Mouse (Mus musculus): ENCODE results near the gene Dock8. TPM values are rescaled to one million over a fixed set of nuclear protein-coding genes. Genes with fewer than 3 reads are reported as not detected.

The Dock8 gene
- polyA plus RNA-seq, 1 experiment from 2014 or later, result 1.8 TPM

- Histone ChIP-seq H3K4me3 (replicated peaks; ENCODE audit: low read length) (no peak overlapping the region), H3K27me3 (ENCODE audit: control insufficient read depth, insufficient read depth, low read length) (no peaks in the 10 kb centered on the region), H3K4me2 (replicated peaks) (no peak overlapping the region), H3K27ac (no peak overlapping the region), H3K9ac (no peak overlapping the region), H3K9me3 (ENCODE audit: control insufficient read depth, low read length) (no peaks in the 10 kb centered on the region), H3K36me3 (replicated peaks; ENCODE audit: control insufficient read depth, insufficient read depth) (no peaks in the 10 kb centered on the region), H3K4me1 (replicated peaks; ENCODE audit: control insufficient read depth, insufficient read depth, low read length) (no peaks in the 10 kb centered on the region)
- no peak for DNase-seq (ENCODE audit: low spot score)
- ATAC-seq (ENCODE audit: low FRiP score), result no peak
- 95% methylated on average over 7 of the region's 7 CpGs for WGBS
Observed at GRCm38 (mm10) chr19:25052355-25052754, 53.0 kb downstream of the Dock8 start.

DNA sequence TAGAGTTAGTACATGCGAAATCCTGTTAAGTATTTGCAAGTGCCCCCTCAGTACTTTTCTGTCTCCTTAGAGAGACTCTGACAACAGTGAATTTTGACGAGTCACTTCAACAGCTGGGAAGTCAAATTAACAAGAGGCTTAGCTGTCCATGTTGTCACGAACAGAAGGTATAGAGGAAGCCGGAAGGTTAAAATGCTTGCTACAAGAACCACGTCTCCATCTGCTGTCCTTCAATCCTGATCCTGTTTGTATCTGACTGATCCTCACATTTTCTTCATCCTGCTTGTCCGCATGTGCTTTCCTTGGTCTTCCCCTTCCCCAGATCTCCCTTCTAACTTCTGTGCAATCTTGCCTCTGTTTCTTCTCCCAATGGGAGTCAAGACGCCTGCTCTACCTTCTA lies 53.8 kb downstream of the Dock8 start:
- 81% methylated on average over 7 of the region's 7 CpGs for WGBS
- no peaks in the 10 kb centered on the region for H3K4me1 ChIP-seq (replicated peaks; ENCODE audit: control insufficient read depth, insufficient read depth, low read length)
- H3K9me3 ChIP-seq (ENCODE audit: control insufficient read depth, low read length), result no peaks in the 10 kb centered on the region
- H3K9ac ChIP-seq, result no peak overlapping the region
- H3K27me3 ChIP-seq (ENCODE audit: control insufficient read depth, insufficient read depth, low read length), result no peaks in the 10 kb centered on the region
- ATAC-seq (ENCODE audit: low FRiP score) (no peak), DNase-seq (ENCODE audit: low spot score) (no peak)
- H3K4me3 ChIP-seq (replicated peaks; ENCODE audit: low read length), result no peak overlapping the region
- no peaks in the 10 kb centered on the region for H3K36me3 ChIP-seq (replicated peaks; ENCODE audit: control insufficient read depth, insufficient read depth)
- H3K4me2 ChIP-seq (replicated peaks), result no peak overlapping the region
- no peak overlapping the region for H3K27ac ChIP-seq

GRCm38 (mm10) chr19:25055025-25055424 lies 55.7 kb downstream of the Dock8 start:
- H3K4me1 ChIP-seq (replicated peaks; ENCODE audit: control insufficient read depth, insufficient read depth, low read length), result no peaks in the 10 kb centered on the region; the same call in 1 of the 2 replicates
- ATAC-seq (ENCODE audit: low FRiP score), result no peak
- DNase-seq (ENCODE audit: low spot score), result no peak
- H3K36me3 ChIP-seq (replicated peaks; ENCODE audit: control insufficient read depth, insufficient read depth), result no peaks in the 10 kb centered on the region
- H3K27me3 ChIP-seq (ENCODE audit: control insufficient read depth, insufficient read depth, low read length), result no peaks in the 10 kb centered on the region
- H3K4me2 ChIP-seq (replicated peaks), result no peak overlapping the region
- H3K4me3 ChIP-seq (replicated peaks; ENCODE audit: low read length), result no peak overlapping the region
- H3K27ac ChIP-seq, result no peak overlapping the region
- WGBS, result 95% methylated on average over 7 of the region's 7 CpGs
- H3K9me3 ChIP-seq (ENCODE audit: control insufficient read depth, low read length), result no peaks in the 10 kb centered on the region
- no peak overlapping the region for H3K9ac ChIP-seq

DNA sequence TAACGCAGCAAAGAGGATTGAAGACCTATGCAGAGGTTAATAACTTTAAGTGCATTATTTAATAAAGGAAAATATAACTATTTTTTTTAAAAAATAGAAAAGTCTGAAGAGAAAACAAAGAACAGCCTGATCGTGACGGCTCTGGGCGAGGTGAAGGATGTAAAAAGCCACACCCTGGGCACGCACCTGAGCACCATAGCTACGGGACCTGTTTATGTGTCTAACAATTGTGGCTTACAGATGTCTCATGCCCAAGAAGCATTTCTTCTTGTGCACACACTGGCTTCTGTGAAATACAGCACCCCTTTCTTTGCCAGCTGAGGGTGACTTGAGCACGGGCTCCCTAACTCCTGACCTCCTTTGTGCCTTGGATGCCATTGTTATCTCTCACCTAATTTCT lies 56.2 kb downstream of the Dock8 start:
- DNase-seq (ENCODE audit: low spot score), result no peak
- WGBS, result 95% methylated on average over 7 of the region's 7 CpGs
- Histone ChIP-seq H3K9ac (no peak overlapping the region), H3K4me3 (replicated peaks; ENCODE audit: low read length) (no peak overlapping the region), H3K9me3 (ENCODE audit: control insufficient read depth, low read length) (no peaks in the 10 kb centered on the region), H3K4me2 (replicated peaks) (no peak overlapping the region), H3K27me3 (ENCODE audit: control insufficient read depth, insufficient read depth, low read length) (no peaks in the 10 kb centered on the region), H3K4me1 (replicated peaks; ENCODE audit: control insufficient read depth, insufficient read depth, low read length) (peaks cover 1% of the 10 kb centered on the region; the same call in 1 of the 2 replicates), H3K27ac (no peak overlapping the region), H3K36me3 (replicated peaks; ENCODE audit: control insufficient read depth, insufficient read depth) (no peaks in the 10 kb centered on the region)
- ATAC-seq (ENCODE audit: low FRiP score), result no peak

DNA sequence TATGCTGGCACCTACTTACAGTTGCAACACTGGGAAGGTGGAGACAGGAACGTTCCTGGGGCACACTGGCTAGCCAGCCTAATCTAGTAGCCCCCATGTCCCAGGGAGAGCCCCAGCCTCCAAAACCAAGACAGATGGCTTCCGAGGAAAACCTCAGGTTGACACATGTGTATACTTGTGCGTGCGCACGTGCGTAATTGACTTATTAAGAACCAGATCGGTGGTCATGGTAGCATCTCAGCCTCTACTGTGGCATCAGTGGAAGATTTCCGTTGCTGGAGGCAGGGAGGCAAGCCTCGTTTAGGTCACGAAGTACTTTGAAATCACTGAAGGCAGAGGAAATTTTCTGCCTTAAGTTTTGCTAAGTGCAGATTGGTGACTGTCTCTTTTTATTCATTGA lies 56.9 kb downstream of the Dock8 start:
- no peaks in the 10 kb centered on the region for H3K36me3 ChIP-seq (replicated peaks; ENCODE audit: control insufficient read depth, insufficient read depth)
- H3K27me3 ChIP-seq (ENCODE audit: control insufficient read depth, insufficient read depth, low read length), result no peaks in the 10 kb centered on the region
- no peak overlapping the region for H3K4me2 ChIP-seq (replicated peaks)
- H3K4me1 ChIP-seq (replicated peaks; ENCODE audit: control insufficient read depth, insufficient read depth, low read length), result peaks cover 6% of the 10 kb centered on the region; the same call in 1 of the 2 replicates
- H3K27ac ChIP-seq, result no peak overlapping the region
- H3K4me3 ChIP-seq (replicated peaks; ENCODE audit: low read length), result no peak overlapping the region
- 89% methylated on average over 10 of the region's 10 CpGs for WGBS
- DNase-seq (ENCODE audit: low spot score), result no peak
- no peak for ATAC-seq (ENCODE audit: low FRiP score)
- no peak overlapping the region for H3K9ac ChIP-seq
- H3K9me3 ChIP-seq (ENCODE audit: control insufficient read depth, low read length), result no peaks in the 10 kb centered on the region

DNA sequence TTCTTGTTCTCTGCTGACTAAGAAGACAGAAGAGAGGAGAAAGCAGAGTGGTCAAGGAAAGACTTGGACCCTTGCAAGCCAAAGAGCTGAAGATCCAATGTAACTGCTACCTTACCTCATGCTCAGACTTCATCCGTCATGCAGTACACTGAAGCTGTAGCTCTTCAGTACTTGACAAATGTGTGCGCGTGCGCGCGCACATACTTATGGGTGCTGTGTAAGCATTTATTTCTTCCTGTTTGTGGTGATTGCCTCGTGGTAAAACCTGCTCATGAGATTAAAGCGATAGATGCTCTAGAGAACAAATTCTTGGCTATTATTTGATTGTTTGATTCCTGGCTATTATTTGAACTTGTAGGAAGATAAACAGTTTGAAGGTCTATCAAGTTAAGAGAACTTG lies 58.5 kb downstream of the Dock8 start:
- peaks cover 6% of the 10 kb centered on the region; the same call in 1 of the 2 replicates for H3K4me1 ChIP-seq (replicated peaks; ENCODE audit: control insufficient read depth, insufficient read depth, low read length)
- DNase-seq (ENCODE audit: low spot score) (no peak), ATAC-seq (ENCODE audit: low FRiP score) (no peak)
- H3K27ac ChIP-seq, result no peak overlapping the region
- no peaks in the 10 kb centered on the region for H3K36me3 ChIP-seq (replicated peaks; ENCODE audit: control insufficient read depth, insufficient read depth)
- 91% methylated on average over 8 of the region's 8 CpGs for WGBS
- no peaks in the 10 kb centered on the region for H3K9me3 ChIP-seq (ENCODE audit: control insufficient read depth, low read length)
- no peak overlapping the region for H3K4me2 ChIP-seq (replicated peaks)
- H3K9ac ChIP-seq, result no peak overlapping the region
- no peaks in the 10 kb centered on the region for H3K27me3 ChIP-seq (ENCODE audit: control insufficient read depth, insufficient read depth, low read length)
- H3K4me3 ChIP-seq (replicated peaks; ENCODE audit: low read length), result no peak overlapping the region

DNA sequence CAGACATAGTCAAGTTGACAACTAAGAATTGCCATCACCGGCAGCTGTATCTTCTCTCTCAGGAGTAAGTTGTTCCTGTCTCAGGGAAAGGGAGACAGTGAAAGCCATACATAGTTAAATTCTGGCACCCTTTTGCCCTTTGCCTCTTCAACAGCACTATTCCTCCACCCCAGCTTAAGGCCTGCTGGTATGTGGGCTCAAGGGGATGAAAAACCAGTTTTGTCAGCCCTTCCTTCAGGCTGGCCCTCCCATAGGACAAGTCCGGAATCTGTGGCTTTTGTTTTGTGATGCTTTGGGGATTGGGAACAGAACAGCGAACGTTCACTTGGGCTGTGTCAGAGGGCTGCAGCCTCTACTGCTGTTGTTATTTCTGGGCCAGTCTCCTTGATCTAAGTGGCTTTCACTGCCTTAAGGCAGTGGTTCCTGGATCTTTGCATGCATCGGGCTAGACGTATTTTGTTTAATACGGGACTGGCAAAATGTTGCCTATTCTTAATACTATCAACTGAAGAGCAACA lies 60.6 kb downstream of the Dock8 start:
- Histone ChIP-seq H3K4me2 (replicated peaks) (peak overlapping the region; percentile 31), H3K27me3 (ENCODE audit: control insufficient read depth, insufficient read depth, low read length) (no peaks in the 10 kb centered on the region), H3K9me3 (ENCODE audit: control insufficient read depth, low read length) (no peaks in the 10 kb centered on the region), H3K36me3 (replicated peaks; ENCODE audit: control insufficient read depth, insufficient read depth) (no peaks in the 10 kb centered on the region), H3K4me1 (replicated peaks; ENCODE audit: control insufficient read depth, insufficient read depth, low read length) (peaks cover 6% of the 10 kb centered on the region; the same call in 1 of the 2 replicates), H3K27ac (0 out of 2 replicates have a peak overlapping the region, but pooled peaks have one; percentile 32), H3K4me3 (replicated peaks; ENCODE audit: low read length) (no peak overlapping the region), H3K9ac (0 out of 2 replicates have a peak overlapping the region, but pooled peaks have one; percentile 14)
- WGBS, result 70% methylated on average over 7 of the region's 7 CpGs
- no peak for ATAC-seq (ENCODE audit: low FRiP score)
- no peak for DNase-seq (ENCODE audit: low spot score)

- H3K4me1 ChIP-seq (replicated peaks; ENCODE audit: control insufficient read depth, insufficient read depth, low read length), result peaks cover 6% of the 10 kb centered on the region; the same call in 1 of the 2 replicates
- no peaks in the 10 kb centered on the region for H3K9me3 ChIP-seq (ENCODE audit: control insufficient read depth, low read length)
- H3K27me3 ChIP-seq (ENCODE audit: control insufficient read depth, insufficient read depth, low read length), result no peaks in the 10 kb centered on the region
- ATAC-seq (ENCODE audit: low FRiP score) (peak; percentile 57; the same call in 1 of the 2 replicates), DNase-seq (ENCODE audit: low spot score) (peak; percentile 42)
- WGBS, result 33% methylated on average over 9 of the region's 9 CpGs
- H3K4me2 ChIP-seq (replicated peaks), result peak overlapping the region; percentile 31
- H3K4me3 ChIP-seq (replicated peaks; ENCODE audit: low read length), result no peak overlapping the region; the same call in 1 of the 2 replicates
- H3K9ac ChIP-seq, result peak overlapping the region; percentile 14; the same call in 1 of the 2 replicates
- H3K36me3 ChIP-seq (replicated peaks; ENCODE audit: control insufficient read depth, insufficient read depth), result no peaks in the 10 kb centered on the region
- H3K27ac ChIP-seq, result 0 out of 2 replicates have a peak overlapping the region, but pooled peaks have one; percentile 16
Observed at GRCm38 (mm10) chr19:25060375-25060774, 61.0 kb downstream of the Dock8 start.

- Histone ChIP-seq H3K4me1 (replicated peaks; ENCODE audit: control insufficient read depth, insufficient read depth, low read length) (peaks cover 6% of the 10 kb centered on the region; the same call in 1 of the 2 replicates), H3K27ac (no peak overlapping the region), H3K9me3 (ENCODE audit: control insufficient read depth, low read length) (no peaks in the 10 kb centered on the region), H3K9ac (no peak overlapping the region), H3K4me2 (replicated peaks) (no peak overlapping the region), H3K36me3 (replicated peaks; ENCODE audit: control insufficient read depth, insufficient read depth) (no peaks in the 10 kb centered on the region), H3K4me3 (replicated peaks; ENCODE audit: low read length) (no peak overlapping the region), H3K27me3 (ENCODE audit: control insufficient read depth, insufficient read depth, low read length) (no peaks in the 10 kb centered on the region)
- ATAC-seq (ENCODE audit: low FRiP score) (no peak), DNase-seq (ENCODE audit: low spot score) (no peak)
- WGBS, result 98% methylated on average over 9 of the region's 9 CpGs
Observed at GRCm38 (mm10) chr19:25062188-25062856, 63.0 kb downstream of the Dock8 start.

All from hindbrain, embryonic 14.5 days (tissue).